Mouse (Mus musculus): ENCODE results near the gene Sord. TPM values are rescaled to one million over a fixed set of nuclear protein-coding genes. Genes with fewer than 3 reads are reported as not detected.

Gene Sord
- polyA plus RNA-seq, 1 experiment from 2014 or later, result 27.1 TPM

DNA sequence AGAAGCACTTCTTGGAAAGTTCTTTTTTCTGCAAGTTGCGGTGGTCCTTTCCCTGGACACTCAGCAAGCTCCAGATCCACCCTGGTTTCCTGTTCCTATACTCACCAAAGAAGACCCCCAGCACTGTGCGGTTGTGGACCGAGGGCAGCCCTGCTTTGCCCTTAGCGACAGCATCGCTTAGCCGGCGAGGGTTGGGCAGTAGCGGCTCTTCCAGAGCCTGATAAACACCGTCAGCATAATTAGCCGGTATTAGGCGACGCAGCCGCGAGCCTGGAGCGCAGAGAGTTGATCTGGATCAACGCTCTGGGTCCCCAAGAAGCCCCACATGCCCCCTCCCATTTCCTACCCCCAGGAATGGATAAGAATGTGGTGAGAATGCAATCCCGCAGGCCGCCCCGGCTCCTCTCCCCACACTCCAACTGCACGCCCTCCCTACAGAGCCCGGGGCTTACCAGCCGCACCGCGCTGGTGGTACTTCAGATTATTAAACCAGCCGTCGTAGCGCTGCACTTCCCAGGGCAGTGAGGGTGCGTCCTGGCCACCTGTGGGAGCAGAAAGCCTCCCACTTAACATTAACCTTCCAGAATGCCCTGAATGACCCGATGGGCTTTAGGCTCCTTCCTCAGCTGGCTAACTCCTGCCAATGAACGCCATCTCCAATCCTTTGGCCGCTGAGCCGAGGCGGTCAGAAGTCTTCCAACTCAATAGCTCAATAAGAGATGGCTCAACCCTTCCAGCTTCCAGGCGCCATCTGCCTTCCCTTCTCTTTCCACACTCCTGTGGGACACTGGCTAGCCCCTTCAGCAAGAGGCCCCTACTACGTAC is 62.9 kb downstream of the Sord start:
- DNase-seq (ENCODE audit: low spot score), result no peak
- H3K4me1 ChIP-seq (ENCODE audit: control insufficient read depth, insufficient read depth, low read length), result peaks cover 10% of the 10 kb centered on the region
- 1% methylated on average over 31 of the region's 35 CpGs for WGBS
- peak overlapping the region; percentile 28; the same call in 1 of the 2 replicates for H3K4me2 ChIP-seq (ENCODE audit: low read depth, low read length)
- H3K27ac ChIP-seq (replicated peaks; ENCODE audit: low read depth, low read length), result no peak overlapping the region
- H3K4me3 ChIP-seq (ENCODE audit: low read depth, low read length), result peak overlapping the region; percentile 14
- no peak for ATAC-seq (ENCODE audit: low read depth)
- H3K36me3 ChIP-seq (ENCODE audit: control insufficient read depth, insufficient read depth, low read length), result no peaks in the 10 kb centered on the region
- H3K27me3 ChIP-seq (replicated peaks; ENCODE audit: control insufficient read depth, insufficient read depth, low read length), result peaks cover 87% of the 10 kb centered on the region
- no peak overlapping the region for H3K9ac ChIP-seq (ENCODE audit: low read depth, low read length)
- no peaks in the 10 kb centered on the region for H3K9me3 ChIP-seq (ENCODE audit: control insufficient read depth, low read length)

GRCm38 (mm10) chr2:122298096-122298499 is 63.5 kb downstream of the Sord start, which contains the start of gene Duox2:
Gene Duox2, minus strand, starts transcription at chr2:122298449.
- WGBS, result 2% methylated on average over 13 of the region's 13 CpGs
- H3K4me1 ChIP-seq (ENCODE audit: control insufficient read depth, insufficient read depth, low read length), result peaks cover 10% of the 10 kb centered on the region
- no peak within 1 kb of the TSS for H3K9ac ChIP-seq (ENCODE audit: low read depth, low read length)
- H3K27me3 ChIP-seq (replicated peaks; ENCODE audit: control insufficient read depth, insufficient read depth, low read length), result peaks cover 94% of the 10 kb centered on the region
- H3K27ac ChIP-seq (replicated peaks; ENCODE audit: low read depth, low read length), result no peak within 1 kb of the TSS
- peak within 1 kb of the TSS; percentile 51 for H3K4me2 ChIP-seq (ENCODE audit: low read depth, low read length)
- ATAC-seq (ENCODE audit: low read depth) (no peak), DNase-seq (ENCODE audit: low spot score) (no peak)
- no peaks in the 10 kb centered on the region for H3K9me3 ChIP-seq (ENCODE audit: control insufficient read depth, low read length)
- no peaks in the 10 kb centered on the region for H3K36me3 ChIP-seq (ENCODE audit: control insufficient read depth, insufficient read depth, low read length)
- H3K4me3 ChIP-seq (ENCODE audit: low read depth, low read length), result peak within 1 kb of the TSS; percentile 26

- no peak within 1 kb of the TSS for H3K9ac ChIP-seq (ENCODE audit: low read depth, low read length)
- peaks cover 97% of the 10 kb centered on the region for H3K27me3 ChIP-seq (replicated peaks; ENCODE audit: control insufficient read depth, insufficient read depth, low read length)
- H3K9me3 ChIP-seq (ENCODE audit: control insufficient read depth, low read length), result no peaks in the 10 kb centered on the region
- no peak for ATAC-seq (ENCODE audit: low read depth)
- 1% methylated on average over 43 of the region's 43 CpGs for WGBS
- no peak within 1 kb of the TSS for H3K27ac ChIP-seq (replicated peaks; ENCODE audit: low read depth, low read length)
- H3K4me1 ChIP-seq (ENCODE audit: control insufficient read depth, insufficient read depth, low read length), result peaks cover 10% of the 10 kb centered on the region
- peak; percentile 58 for DNase-seq (ENCODE audit: low spot score)
- H3K4me2 ChIP-seq (ENCODE audit: low read depth, low read length), result peak within 1 kb of the TSS; percentile 51
- no peaks in the 10 kb centered on the region for H3K36me3 ChIP-seq (ENCODE audit: control insufficient read depth, insufficient read depth, low read length)
- peak within 1 kb of the TSS; percentile 26 for H3K4me3 ChIP-seq (ENCODE audit: low read depth, low read length)
Observed at GRCm38 (mm10) chr2:122298596-122299490, 64.3 kb downstream of the Sord start, which contains the start of gene Duoxa2. Gene Duoxa2, plus strand, starts transcription at chr2:122298900.

- ATAC-seq (ENCODE audit: low read depth), result no peak
- DNase-seq (ENCODE audit: low spot score), result no peak
Observed at GRCm38 (mm10) chr2:122299911-122300655, 65.5 kb downstream of the Sord start.

DNA sequence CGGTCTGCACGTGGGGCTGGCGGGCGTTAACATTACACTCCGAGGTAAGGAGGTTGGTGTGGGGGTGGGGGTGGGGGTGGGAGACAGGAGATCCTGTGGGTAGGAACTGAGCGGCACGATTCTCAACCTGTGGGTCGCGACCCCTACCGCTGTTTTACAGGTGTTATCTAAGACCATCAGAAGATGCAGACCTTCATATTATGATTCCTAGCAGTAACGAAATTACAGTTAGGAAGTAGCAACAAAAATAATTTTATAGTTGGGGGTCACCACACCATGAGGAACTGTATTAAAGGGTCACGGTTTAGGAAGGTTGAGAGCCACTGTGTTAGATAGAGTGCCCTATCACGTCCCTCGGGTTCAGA is 66.1 kb downstream of the Sord start:
- Histone ChIP-seq H3K27ac (replicated peaks; ENCODE audit: low read depth, low read length) (no peak overlapping the region), H3K4me1 (ENCODE audit: control insufficient read depth, insufficient read depth, low read length) (peaks cover 10% of the 10 kb centered on the region), H3K36me3 (ENCODE audit: control insufficient read depth, insufficient read depth, low read length) (no peaks in the 10 kb centered on the region), H3K4me3 (ENCODE audit: low read depth, low read length) (peak overlapping the region; percentile 42; the same call in 1 of the 2 replicates), H3K4me2 (ENCODE audit: low read depth, low read length) (peak overlapping the region; percentile 67; the same call in 1 of the 2 replicates), H3K27me3 (replicated peaks; ENCODE audit: control insufficient read depth, insufficient read depth, low read length) (peaks cover 89% of the 10 kb centered on the region), H3K9ac (ENCODE audit: low read depth, low read length) (no peak overlapping the region), H3K9me3 (ENCODE audit: control insufficient read depth, low read length) (no peaks in the 10 kb centered on the region)
- ATAC-seq (ENCODE audit: low read depth) (no peak), DNase-seq (ENCODE audit: low spot score) (no peak)
- 3% methylated on average over 14 of the region's 14 CpGs for WGBS

More at GRCm38 (mm10) chr2:122299911-122300655, 65.5 kb downstream of the Sord start:
- WGBS, result 8% methylated on average over 14 of the region's 14 CpGs
- H3K4me1 ChIP-seq (ENCODE audit: control insufficient read depth, insufficient read depth, low read length), result peaks cover 10% of the 10 kb centered on the region
- H3K27ac ChIP-seq (replicated peaks; ENCODE audit: low read depth, low read length), result no peak overlapping the region
- H3K9ac ChIP-seq (ENCODE audit: low read depth, low read length), result no peak overlapping the region
- H3K4me3 ChIP-seq (ENCODE audit: low read depth, low read length), result no peak overlapping the region
- no peaks in the 10 kb centered on the region for H3K36me3 ChIP-seq (ENCODE audit: control insufficient read depth, insufficient read depth, low read length)
- H3K9me3 ChIP-seq (ENCODE audit: control insufficient read depth, low read length), result no peaks in the 10 kb centered on the region
- peaks cover 94% of the 10 kb centered on the region for H3K27me3 ChIP-seq (replicated peaks; ENCODE audit: control insufficient read depth, insufficient read depth, low read length)
- H3K4me2 ChIP-seq (ENCODE audit: low read depth, low read length), result no peak overlapping the region

- Histone ChIP-seq H3K4me1 (ENCODE audit: control insufficient read depth, insufficient read depth, low read length) (peaks cover 10% of the 10 kb centered on the region), H3K27ac (replicated peaks; ENCODE audit: low read depth, low read length) (no peak overlapping the region), H3K9me3 (ENCODE audit: control insufficient read depth, low read length) (no peaks in the 10 kb centered on the region), H3K9ac (ENCODE audit: low read depth, low read length) (peak overlapping the region; percentile 48), H3K27me3 (replicated peaks; ENCODE audit: control insufficient read depth, insufficient read depth, low read length) (peaks cover 86% of the 10 kb centered on the region), H3K36me3 (ENCODE audit: control insufficient read depth, insufficient read depth, low read length) (no peaks in the 10 kb centered on the region), H3K4me3 (ENCODE audit: low read depth, low read length) (peak overlapping the region; percentile 42), H3K4me2 (ENCODE audit: low read depth, low read length) (peak overlapping the region; percentile 67)
- ATAC-seq (ENCODE audit: low read depth) (0 out of 2 replicates have a peak, but pooled peaks have one; percentile 31), DNase-seq (ENCODE audit: low spot score) (no peak)
- under 1% methylated on average over 41 of the region's 48 CpGs for WGBS
Observed at GRCm38 (mm10) chr2:122301081-122301920, 66.8 kb downstream of the Sord start.

GRCm38 (mm10) chr2:122301921-122302573 is 67.5 kb downstream of the Sord start:
- H3K27ac ChIP-seq (replicated peaks; ENCODE audit: low read depth, low read length), result no peak overlapping the region
- H3K36me3 ChIP-seq (ENCODE audit: control insufficient read depth, insufficient read depth, low read length), result no peaks in the 10 kb centered on the region
- peak overlapping the region; percentile 42 for H3K4me3 ChIP-seq (ENCODE audit: low read depth, low read length)
- H3K27me3 ChIP-seq (replicated peaks; ENCODE audit: control insufficient read depth, insufficient read depth, low read length), result peaks cover 87% of the 10 kb centered on the region
- H3K4me1 ChIP-seq (ENCODE audit: control insufficient read depth, insufficient read depth, low read length), result peaks cover 10% of the 10 kb centered on the region
- 5% methylated on average over 23 of the region's 23 CpGs for WGBS
- H3K9me3 ChIP-seq (ENCODE audit: control insufficient read depth, low read length), result no peaks in the 10 kb centered on the region
- peak overlapping the region; percentile 67 for H3K4me2 ChIP-seq (ENCODE audit: low read depth, low read length)
- peak overlapping the region; percentile 48 for H3K9ac ChIP-seq (ENCODE audit: low read depth, low read length)
- no peak for ATAC-seq (ENCODE audit: low read depth)
- no peak for DNase-seq (ENCODE audit: low spot score)

All from embryonic facial prominence, embryonic 14.5 days (tissue).